Mouse (Mus musculus): Measurements from ENCODE around the gene Pkp1. TPM values are rescaled to one million over a fixed set of nuclear protein-coding genes. Genes with fewer than 3 reads are reported as not detected.

The Pkp1 gene
- polyA plus RNA-seq, 1 experiment = not detected

- TF ChIP-seq GATA1 (IDR thresholded peaks at IDR 0.05; ENCODE audit: low read length) = no peak
These were observed 5.5 kb upstream of the Pkp1 start for GRCm38 (mm10) chr1:135924377-135924994.

GRCm38 (mm10) chr1:135923229-135923628 is 4.2 kb upstream of the Pkp1 start:
- TF ChIP-seq GATA1 (IDR thresholded peaks at IDR 0.05; ENCODE audit: low read length) = no peak

- no peak for TF ChIP-seq GATA1 (IDR thresholded peaks at IDR 0.05; ENCODE audit: low read length)
These were observed 1.8 kb downstream of the Pkp1 start for GRCm38 (mm10) chr1:135917206-135917605.

- TF ChIP-seq GATA1 (IDR thresholded peaks at IDR 0.05; ENCODE audit: low read length) = no peak
These were observed 2.4 kb downstream of the Pkp1 start for GRCm38 (mm10) chr1:135916486-135917058.

GRCm38 (mm10) chr1:135913657-135914056 is 5.3 kb downstream of the Pkp1 start:
- no peak for TF ChIP-seq GATA1 (IDR thresholded peaks at IDR 0.05; ENCODE audit: low read length)

- TF ChIP-seq GATA1 (IDR thresholded peaks at IDR 0.05; ENCODE audit: low read length) = no peak
These were observed 9.6 kb downstream of the Pkp1 start for GRCm38 (mm10) chr1:135909381-135909780.

- no peak for TF ChIP-seq GATA1 (IDR thresholded peaks at IDR 0.05; ENCODE audit: low read length)
These were observed 12.3 kb downstream of the Pkp1 start for GRCm38 (mm10) chr1:135906736-135907135.

- TF ChIP-seq GATA1 (IDR thresholded peaks at IDR 0.05; ENCODE audit: low read length) = no peak
These were observed 19.0 kb downstream of the Pkp1 start for GRCm38 (mm10) chr1:135899991-135900515.

GRCm38 (mm10) chr1:135899295-135899694 is 19.7 kb downstream of the Pkp1 start:
- no peak for TF ChIP-seq GATA1 (IDR thresholded peaks at IDR 0.05; ENCODE audit: low read length)

GRCm38 (mm10) chr1:135895367-135895766 is 23.6 kb downstream of the Pkp1 start:
- no peak for TF ChIP-seq GATA1 (IDR thresholded peaks at IDR 0.05; ENCODE audit: low read length)

- no peak for TF ChIP-seq GATA1 (IDR thresholded peaks at IDR 0.05; ENCODE audit: low read length)
These were observed 25.6 kb downstream of the Pkp1 start for GRCm38 (mm10) chr1:135893377-135893776.

- no peak for TF ChIP-seq GATA1 (IDR thresholded peaks at IDR 0.05; ENCODE audit: low read length)
These were observed 26.2 kb downstream of the Pkp1 start for GRCm38 (mm10) chr1:135892764-135893163.

- TF ChIP-seq GATA1 (IDR thresholded peaks at IDR 0.05; ENCODE audit: low read length) = no peak
These were observed 26.8 kb downstream of the Pkp1 start for GRCm38 (mm10) chr1:135892233-135892632.

GRCm38 (mm10) chr1:135891424-135892216 is 27.4 kb downstream of the Pkp1 start:
- TF ChIP-seq GATA1 (IDR thresholded peaks at IDR 0.05; ENCODE audit: low read length) = no peak

GRCm38 (mm10) chr1:135889461-135890185 is 29.4 kb downstream of the Pkp1 start:
- no peak for TF ChIP-seq GATA1 (IDR thresholded peaks at IDR 0.05; ENCODE audit: low read length)

Measured in G1E-ER4 (cell line).